Mouse (Mus musculus): ENCODE measurements around the gene Rlim. TPM values are rescaled to one million over a fixed set of nuclear protein-coding genes. Genes with fewer than 3 reads are reported as not detected.

Gene Rlim
- polyA plus RNA-seq (2014; fragmentation: Illumina TruSeq; extraction: RNeasy Lipid Tissue Mini Kit (QIAGEN cat#74804); ENCODE audit: low read depth, low replicate concordance), result 35.3 TPM

DNA sequence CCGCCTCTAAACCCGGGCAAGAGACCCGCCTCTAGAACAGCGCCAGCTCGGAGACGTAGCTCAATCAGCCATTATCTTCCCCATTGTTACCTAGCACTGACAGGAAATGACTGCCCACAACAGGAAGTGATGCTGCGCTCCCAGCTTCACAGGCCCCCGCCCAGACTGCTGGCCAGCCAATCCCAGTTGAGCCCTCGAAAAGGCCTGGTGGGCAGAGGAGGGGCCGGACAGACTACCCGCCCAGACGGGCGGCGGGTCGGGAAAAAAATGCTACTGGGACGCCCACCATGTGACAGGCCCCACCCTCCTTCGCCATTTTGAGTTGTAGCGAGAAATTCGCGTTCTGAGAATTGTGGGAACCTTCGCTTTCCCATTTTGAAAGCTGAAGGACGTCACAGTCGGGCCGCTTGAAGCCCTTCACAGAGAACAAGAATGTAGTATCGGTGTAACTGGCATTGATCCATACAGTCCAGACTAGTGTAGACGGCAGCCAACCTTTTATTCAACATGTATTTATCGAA, at the start of gene Rlim:
TSS of gene Rlim (minus strand) at position 116 of the 521 bp plus-strand sequence.

Other genes starting within 250 kb of the Rlim start
- 1.6 TPM for gene Slc16a2, start 159.3 kb downstream of the Rlim start, polyA plus RNA-seq (2014; fragmentation: Illumina TruSeq; extraction: RNeasy Lipid Tissue Mini Kit (QIAGEN cat#74804); ENCODE audit: low read depth, low replicate concordance)
- 3.9 TPM for gene Nexmif, start 219.9 kb upstream of the Rlim start, polyA plus RNA-seq (2014; fragmentation: Illumina TruSeq; extraction: RNeasy Lipid Tissue Mini Kit (QIAGEN cat#74804); ENCODE audit: low read depth, low replicate concordance)